Comparison of ENCODE assay signal across 10 mouse cellular contexts in genomic region chr3:130923615-130923958, GRCm38 (mm10).
DNase-seq lines count a peak whose midpoint lies in the region; ATAC-seq lines count a peak whose summit lies in the region.
"Had no signal": no experiment of that assay in that cellular context is flagged by ENCODE, and none has a peak within 500 bp of the region (broad histone marks: within the 10 kb centered on the region; RNA-seq: fewer than 3 reads in every experiment).

No protein-coding gene starts in this region.

- no peak for DNase-seq in heart, postnatal 4 days
- DNase-seq in MN1 (ENCODE audit: low spot score), result peak; percentile 35
- peak; percentile 66 for DNase-seq in midbrain, embryonic 14.5 days
- no peak for DNase-seq in left cerebral cortex, postnatal 36 days (ENCODE audit: low spot score in 2 of 2)
- DNase-seq in right cerebral cortex, postnatal 25 days, result no peak
- DNase-seq in urinary bladder, adult 2 months (ENCODE audit: low spot score), result no peak
- DNase-seq: adrenal gland, postnatal 10 days; kidney, postnatal 10 days had no signal

- peak overlapping the region; percentile 57 for H3K4me2 ChIP-seq in heart, embryonic 11.5 days
- H3K4me2 ChIP-seq in hindbrain, embryonic 13.5 days, result peak overlapping the region; percentile 45
- H3K4me2 ChIP-seq in midbrain, embryonic 14.5 days (ENCODE audit: low read length), result peak overlapping the region; percentile 49

- no peak for ATAC-seq in heart, embryonic 11.5 days (replicated peaks; ENCODE audit: insufficient number of reproducible peaks, low FRiP score, low TSS enrichment)
- ATAC-seq in hindbrain, embryonic 13.5 days (ENCODE audit: low FRiP score), result no peak
- no peak for ATAC-seq in midbrain, embryonic 14.5 days (ENCODE audit: low FRiP score, low TSS enrichment)

- no peaks in the 10 kb centered on the region for H3K9me3 ChIP-seq in heart, embryonic 11.5 days (replicated peaks; ENCODE audit: control insufficient read depth, low read length)
- H3K9me3 ChIP-seq in hindbrain, embryonic 13.5 days, result no peaks in the 10 kb centered on the region
- H3K9me3 ChIP-seq in midbrain, embryonic 14.5 days (ENCODE audit: control insufficient read depth, low read length), result no peaks in the 10 kb centered on the region

- peak overlapping the region; percentile 28; the same call in 1 of the 2 replicates for H3K9ac ChIP-seq in heart, embryonic 11.5 days (ENCODE audit: low read depth, low read length)
- H3K9ac ChIP-seq in hindbrain, embryonic 13.5 days, result peak overlapping the region; percentile 55
- 0 out of 2 replicates have a peak overlapping the region, but pooled peaks have one; percentile 10 for H3K9ac ChIP-seq in midbrain, embryonic 14.5 days (replicated peaks; ENCODE audit: low read length)

- no peak overlapping the region for H3K27ac ChIP-seq in heart, embryonic 11.5 days (ENCODE audit: low read depth, low read length)
- no peak overlapping the region for H3K27ac ChIP-seq in hindbrain, embryonic 13.5 days
- peak overlapping the region; percentile 60 for H3K27ac ChIP-seq in midbrain, embryonic 14.5 days (replicated peaks; ENCODE audit: low read depth, low read length)

- peak overlapping the region; percentile 20; the same call in 1 of the 2 replicates for H3K4me3 ChIP-seq in heart, embryonic 11.5 days (ENCODE audit: low read depth, low read length)
- H3K4me3 ChIP-seq in hindbrain, embryonic 13.5 days, result peak overlapping the region; percentile 10
- H3K4me3 ChIP-seq in midbrain, embryonic 14.5 days (replicated peaks; ENCODE audit: low read depth, low read length), result peak overlapping the region; percentile 19

- 50% methylated on average over 8 of the region's 8 CpGs for WGBS in heart, embryonic 11.5 days (ENCODE audit: insufficient replicate concordance)
- WGBS in hindbrain, embryonic 13.5 days, result 36% methylated on average over 8 of the region's 8 CpGs
- 19% methylated on average over 8 of the region's 8 CpGs for WGBS in midbrain, embryonic 14.5 days

- peaks cover 2% of the 10 kb centered on the region; the same call in 1 of the 2 replicates for H3K4me1 ChIP-seq in heart, embryonic 11.5 days (ENCODE audit: control insufficient read depth, insufficient read depth, low read length)
- H3K4me1 ChIP-seq in hindbrain, embryonic 13.5 days (replicated peaks), result peaks cover 22% of the 10 kb centered on the region
- H3K4me1 ChIP-seq in midbrain, embryonic 14.5 days (ENCODE audit: control insufficient read depth, insufficient read depth, low read length), result peaks cover 28% of the 10 kb centered on the region

- H3K36me3 ChIP-seq in heart, embryonic 11.5 days (ENCODE audit: control insufficient read depth, insufficient read depth, low read length), result no peaks in the 10 kb centered on the region
- no peaks in the 10 kb centered on the region for H3K36me3 ChIP-seq in hindbrain, embryonic 13.5 days
- H3K36me3 ChIP-seq in midbrain, embryonic 14.5 days (ENCODE audit: control insufficient read depth, insufficient read depth, low read length), result no peaks in the 10 kb centered on the region

- intact Hi-C loops in left cerebral cortex, postnatal 36 days (cut with DNase I), result no loop called here

- no peaks in the 10 kb centered on the region for H3K27me3 ChIP-seq in heart, embryonic 11.5 days (ENCODE audit: control insufficient read depth, insufficient read depth, low read length)
- H3K27me3 ChIP-seq in hindbrain, embryonic 13.5 days, result peaks cover 9% of the 10 kb centered on the region; the same call in 1 of the 2 replicates
- no peaks in the 10 kb centered on the region for H3K27me3 ChIP-seq in midbrain, embryonic 14.5 days (ENCODE audit: control insufficient read depth, insufficient read depth, low read length)

Comparison
In these comparisons a context has a peak if more than half of its experiments do, and no peak if none do; other contexts are left out.
1. DNase-seq: peak in MN1 (single experiment) and midbrain, embryonic 14.5 days (single experiment); none in heart, postnatal 4 days (single experiment), left cerebral cortex, postnatal 36 days (0 of 2), right cerebral cortex, postnatal 25 days (single experiment) and urinary bladder, adult 2 months (single experiment).
2. Peak in every context shown above with its lines, with median percentiles within 50 percentile points of each other: H3K4me2 ChIP-seq, H3K4me3 ChIP-seq and H3K9ac ChIP-seq.